Mouse (Mus musculus) large intestine, adult 2 months (tissue): ENCODE data around the gene Uqcr11. TPM values are rescaled to one million over a fixed set of nuclear protein-coding genes. Genes with fewer than 3 reads are reported as not detected.

Source experiments
- DNase-seq: peaks from one replicate; pipeline ENCODE4 v3.0.0-alpha.2; 2012; ENCODE audit warnings: low read depth, low spot score
- WGBS: fragments of 180-500 bp; shearing (Covaris S2); methylation state at CpG from one replicate; pipeline ENCODE4 v1.1.7; 2018; 5-methylcytosine and 5-hydroxymethylcytosine counted together
- polyA plus RNA-seq: library from polyadenylated mRNA; depleted of rRNA; stranded (reverse); fragments of >200 nt; gene quantifications from 2 replicates; pipeline ENCODE4 v1.2.3, GENCODE M21; 2012; rRNA removed

Gene Uqcr11
- polyA plus RNA-seq: 2,454 and 2,475 TPM in 2 replicates

DNA sequence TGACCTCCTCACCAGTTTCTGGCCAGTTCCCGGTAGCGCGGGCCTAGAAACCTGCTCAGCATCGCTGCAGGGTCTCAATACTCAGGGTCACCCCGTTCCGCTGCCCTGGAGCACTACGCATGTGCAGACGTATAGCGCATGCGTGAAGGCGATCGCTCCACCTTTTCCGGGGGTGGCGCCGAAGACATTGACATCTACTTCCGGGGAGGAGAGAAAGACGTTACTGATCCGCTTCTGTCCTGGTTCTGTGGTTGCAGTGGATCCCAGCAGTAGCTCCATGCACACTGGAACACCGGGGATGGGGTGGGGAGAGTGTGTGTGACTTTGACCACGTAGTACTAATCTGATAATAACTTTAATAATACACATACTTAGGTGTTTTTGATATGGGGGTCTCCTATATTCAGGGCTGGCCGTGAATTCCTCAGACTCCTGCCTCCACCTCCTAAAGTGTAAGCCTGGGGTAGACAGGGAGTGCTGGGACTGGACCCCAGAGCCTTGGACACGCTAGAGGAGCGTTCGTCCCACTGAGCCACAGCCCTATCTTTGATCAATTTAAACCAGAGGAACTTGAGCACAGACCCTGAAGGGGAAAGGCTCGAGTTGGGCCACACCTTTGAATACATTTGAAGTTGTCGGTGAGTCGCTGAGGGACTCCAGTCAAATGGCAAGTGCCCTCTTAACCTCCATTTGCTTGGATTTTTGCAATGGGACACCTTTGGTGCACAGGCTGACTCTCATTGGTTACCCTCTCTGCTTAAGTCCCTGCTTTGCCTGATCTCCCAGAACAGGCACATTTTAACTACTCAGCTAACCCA lies at the start of gene Uqcr11:
Gene Uqcr11 (minus strand): TSS at position 147 of the 818 bp plus-strand sequence.
- peak; percentile 78 for DNase-seq
- under 1% methylated on average over 27 of the region's 27 CpGs for WGBS

DNA sequence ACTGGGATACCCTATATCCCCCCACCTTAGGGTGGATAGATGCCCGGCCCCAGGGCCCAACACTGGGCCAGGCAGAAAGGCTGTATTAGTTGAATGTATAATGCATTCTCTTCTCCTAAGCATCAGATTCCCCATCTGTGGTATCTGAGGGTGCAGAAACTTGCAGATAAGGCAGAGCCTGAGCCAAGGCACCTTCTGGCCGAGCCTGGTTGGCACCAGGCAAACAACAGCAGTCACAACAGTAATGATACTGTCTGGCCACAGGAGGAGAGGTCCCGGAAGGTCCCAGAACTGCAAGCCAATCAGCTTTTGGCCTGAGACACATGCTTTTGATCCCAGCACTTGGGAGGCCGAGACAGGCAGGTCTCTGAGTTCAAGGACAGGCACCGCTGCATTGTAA lies 49.1 kb upstream of the Uqcr11 start:
- 72% methylated on average over 5 of the region's 5 CpGs for WGBS
- DNase-seq: no peak

DNA sequence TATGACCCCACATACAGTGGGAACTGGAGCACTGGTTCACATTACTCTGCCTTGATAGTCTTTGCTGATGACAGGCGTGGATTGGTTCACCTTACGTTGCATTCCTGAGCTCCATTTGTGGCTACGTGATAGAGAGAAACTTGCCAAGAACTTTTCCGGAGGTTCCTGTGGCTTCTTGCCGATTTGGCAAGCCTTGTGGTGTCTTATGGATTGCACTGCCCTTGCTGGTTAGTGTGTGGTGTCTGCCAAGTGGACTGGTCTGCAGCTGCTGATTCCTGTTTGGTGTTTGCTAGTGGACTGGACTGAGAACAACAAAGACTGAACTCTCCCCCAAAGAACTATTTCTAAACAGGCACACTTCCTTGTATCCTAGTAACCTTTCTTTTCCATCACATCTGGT lies 48.2 kb upstream of the Uqcr11 start:
- DNase-seq: no peak
- WGBS: 83% methylated on average over 5 of the region's 5 CpGs

DNA sequence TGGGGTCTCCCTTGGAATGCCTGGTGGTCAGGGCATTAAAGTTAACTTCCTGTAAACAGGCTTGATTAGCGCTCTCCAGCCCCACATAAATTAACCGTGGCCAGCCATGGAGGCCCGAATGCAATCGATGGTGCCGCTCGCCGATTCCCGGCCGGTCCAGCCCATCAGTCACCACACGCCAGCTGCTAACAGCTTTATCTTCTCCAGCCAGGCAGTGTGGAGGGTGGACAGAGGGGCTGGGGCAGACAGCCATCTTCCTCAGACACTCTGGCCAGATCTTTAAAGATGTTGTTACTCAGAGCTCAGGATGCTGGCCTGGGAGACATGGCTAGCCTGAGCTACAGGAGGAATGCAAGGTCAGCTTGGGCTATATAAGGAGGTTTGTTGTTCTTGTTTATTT lies 47.0 kb upstream of the Uqcr11 start:
- WGBS: 62% methylated on average over 10 of the region's 10 CpGs
- DNase-seq: no peak

DNA sequence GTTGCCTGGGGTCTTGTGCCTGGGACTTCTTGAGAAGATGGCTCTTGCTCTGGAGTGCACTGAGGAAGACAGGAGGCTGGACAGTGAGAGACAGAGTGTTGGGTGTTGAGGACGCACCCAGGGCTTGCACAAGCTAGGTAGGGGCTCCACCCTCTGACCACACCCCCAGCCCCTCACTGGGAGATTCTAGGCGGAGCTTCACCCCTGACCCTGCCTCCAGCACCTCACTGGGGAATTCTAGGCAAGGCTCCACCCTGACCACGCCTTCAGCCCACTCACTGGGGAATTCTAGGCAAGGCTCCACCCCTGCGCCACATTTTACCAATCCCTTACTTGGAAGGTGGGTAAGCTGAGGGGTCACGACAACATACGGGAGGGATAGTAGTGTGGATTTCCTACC lies 44.0 kb upstream of the Uqcr11 start:
- WGBS: 9% methylated on average over 6 of the region's 6 CpGs

DNA sequence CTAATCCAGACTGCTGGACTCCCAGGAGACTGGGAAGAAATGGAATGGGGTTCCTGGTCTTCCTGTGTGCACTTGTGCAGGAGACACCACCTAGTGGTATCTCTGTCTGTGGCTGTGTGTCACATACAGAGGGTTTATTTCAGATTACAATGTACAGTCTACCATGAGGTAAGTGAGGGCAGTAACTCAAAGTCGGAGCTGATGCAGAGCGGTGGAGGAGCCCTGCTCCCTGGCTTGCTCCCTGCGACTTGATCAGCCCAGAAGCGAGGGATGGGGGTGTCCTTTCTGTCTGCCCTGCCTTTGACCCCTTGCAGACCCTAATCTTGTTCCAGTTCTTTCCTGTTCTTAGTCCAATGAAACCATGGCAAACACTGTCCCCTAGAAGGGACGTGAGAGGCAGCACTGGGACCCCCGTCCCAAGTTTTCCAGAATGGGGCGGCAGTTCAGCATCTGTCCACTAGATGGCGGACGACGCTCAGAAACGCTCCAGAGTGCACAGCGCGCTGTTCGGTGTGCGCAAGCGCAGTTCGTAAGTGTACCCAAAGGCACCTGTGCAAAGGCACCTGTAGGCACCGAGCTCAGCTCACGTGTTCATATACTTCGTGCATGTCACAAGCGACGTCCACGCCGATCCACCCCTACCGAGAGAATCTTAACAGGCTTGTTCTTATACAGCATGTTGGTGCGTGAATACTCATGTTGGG lies 39.4 kb upstream of the Uqcr11 start:
- DNase-seq: peak; percentile 59
- 8% methylated on average over 26 of the region's 26 CpGs for WGBS

More for the DNA sequence above, 44.0 kb upstream of the Uqcr11 start:
- DNase-seq: no peak

DNA sequence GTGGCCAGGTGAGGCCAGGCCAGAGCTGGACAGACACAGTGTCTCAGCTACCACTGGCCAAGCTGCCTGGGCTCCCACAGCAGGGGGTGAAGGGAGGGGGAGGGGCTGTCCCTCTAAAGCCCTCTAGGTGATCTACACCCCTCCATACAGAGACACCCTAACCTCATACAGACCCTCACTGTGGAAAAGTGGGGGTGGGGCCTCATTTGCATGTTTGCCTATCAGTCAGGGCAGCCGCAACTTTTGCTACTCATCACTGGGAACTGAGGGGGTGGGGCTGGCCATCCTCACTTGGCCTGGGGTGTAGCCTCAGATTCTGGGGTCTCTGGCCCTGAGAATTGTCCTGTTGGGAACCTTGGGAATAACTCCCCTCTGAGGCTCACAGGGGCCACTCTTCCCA lies 38.4 kb upstream of the Uqcr11 start:
- WGBS: 79% methylated on average over 1 of the region's 1 CpGs
- no peak for DNase-seq

DNA sequence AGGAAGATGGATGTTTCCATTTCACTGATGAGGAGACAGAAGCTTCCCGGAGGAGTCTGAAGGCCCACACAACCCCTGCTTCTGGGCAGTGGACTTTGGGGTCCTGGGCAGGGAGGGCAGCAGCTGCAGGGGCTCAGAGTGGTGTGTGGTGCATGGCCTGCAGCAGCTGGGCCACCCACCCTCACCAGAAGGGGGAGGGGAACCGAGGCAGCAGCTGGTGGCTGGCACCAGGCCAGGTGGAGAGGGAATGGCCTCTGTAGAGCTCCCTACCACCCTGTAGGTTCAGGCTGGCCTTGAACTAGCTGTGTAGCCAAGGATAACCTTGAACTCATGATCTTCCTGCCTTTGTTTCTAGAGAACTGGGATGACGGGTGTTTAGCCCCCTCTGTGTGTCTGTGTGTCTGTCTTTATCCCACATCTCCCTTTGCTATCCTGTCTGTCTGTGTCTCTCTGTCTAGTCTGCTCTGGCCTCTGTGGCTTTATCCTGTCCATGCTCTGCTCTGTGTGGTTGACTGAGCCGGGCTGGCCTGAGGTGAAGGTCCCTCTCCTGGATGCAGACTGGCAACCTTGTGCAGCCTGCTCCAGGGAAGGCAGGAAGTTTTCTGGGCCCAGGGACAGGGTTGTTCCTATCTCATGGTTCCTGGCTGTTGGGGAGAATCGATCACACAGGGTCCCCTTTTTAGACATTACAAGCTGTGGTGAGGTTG lies 37.9 kb upstream of the Uqcr11 start:
- no peak for DNase-seq
- 51% methylated on average over 5 of the region's 5 CpGs for WGBS

DNA sequence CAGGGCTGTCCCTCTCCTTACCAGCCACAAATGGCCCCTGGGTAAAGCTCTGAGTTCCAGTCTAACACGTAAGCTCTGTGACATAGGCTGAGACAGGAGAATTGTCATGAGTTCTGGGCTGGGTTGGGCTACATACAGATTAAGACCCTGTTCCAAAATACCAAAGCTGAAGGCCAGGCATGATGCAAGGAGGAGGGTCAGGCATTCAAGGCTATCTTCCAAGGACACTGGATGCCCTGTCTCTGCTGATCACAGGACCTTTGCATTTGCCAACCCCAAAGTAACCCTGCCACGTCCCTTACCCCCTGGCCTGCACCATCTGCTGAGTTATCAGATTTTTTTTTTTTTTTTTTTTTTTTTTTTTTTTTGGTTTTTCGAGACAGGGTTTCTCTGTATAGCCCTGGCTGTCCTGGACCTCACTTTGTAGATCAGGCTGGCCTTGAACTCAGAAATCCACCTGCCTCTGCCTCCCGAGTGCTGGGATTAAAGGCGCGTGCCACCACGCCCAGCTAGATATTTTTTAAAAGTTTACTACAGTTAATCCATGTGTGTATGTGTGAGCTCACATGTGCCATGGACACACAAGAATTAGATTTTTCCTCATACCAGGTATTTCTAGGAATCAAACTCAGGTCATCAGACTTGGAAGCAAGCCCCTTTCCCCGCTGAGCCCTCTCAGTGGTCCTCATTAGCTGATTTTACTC lies 37.1 kb upstream of the Uqcr11 start:
- no peak for DNase-seq
- WGBS: 81% methylated on average over 8 of the region's 8 CpGs

DNA sequence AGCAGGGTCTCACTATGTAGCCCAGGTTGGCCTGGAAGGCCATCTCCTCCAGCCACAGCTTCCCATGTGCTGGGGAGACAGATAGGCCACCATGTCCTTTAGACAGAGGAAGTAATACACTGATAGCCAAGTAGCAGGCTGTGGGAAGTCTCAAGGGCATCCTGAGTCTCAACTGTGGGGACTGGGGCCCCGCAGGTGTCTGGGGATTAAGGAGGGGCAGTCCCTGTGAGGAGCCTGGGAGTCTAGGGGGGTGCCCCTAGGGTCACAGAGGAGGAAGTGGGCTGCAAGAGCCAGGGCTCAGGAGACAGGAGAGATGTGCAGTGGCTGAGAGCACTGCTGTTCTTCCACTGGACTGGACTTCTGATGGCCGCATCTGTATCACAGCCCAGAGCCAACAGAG lies 36.4 kb upstream of the Uqcr11 start:
- 60% methylated on average over 2 of the region's 2 CpGs for WGBS
- DNase-seq: no peak

DNA sequence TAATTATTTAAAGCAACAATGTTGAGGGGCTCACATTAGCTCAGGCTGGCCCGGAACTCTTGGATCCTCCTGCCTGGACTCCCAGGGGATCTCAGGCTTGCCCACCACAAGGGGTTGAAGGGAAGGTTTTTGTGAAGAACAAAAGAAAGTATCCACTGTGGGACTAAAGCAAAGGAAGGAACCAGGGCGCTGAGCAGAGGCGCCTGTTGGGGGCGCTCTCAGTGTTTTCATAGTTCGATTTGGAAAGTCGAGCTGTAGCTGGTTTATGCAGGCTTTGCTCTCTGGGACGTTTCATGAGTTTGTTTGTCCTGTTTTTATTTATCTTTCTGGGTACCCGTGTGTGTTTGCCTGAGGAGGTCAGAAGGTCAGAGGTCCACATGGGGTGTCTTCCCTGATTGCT lies 35.0 kb upstream of the Uqcr11 start:
- WGBS: 65% methylated on average over 8 of the region's 8 CpGs
- DNase-seq: no peak

DNA sequence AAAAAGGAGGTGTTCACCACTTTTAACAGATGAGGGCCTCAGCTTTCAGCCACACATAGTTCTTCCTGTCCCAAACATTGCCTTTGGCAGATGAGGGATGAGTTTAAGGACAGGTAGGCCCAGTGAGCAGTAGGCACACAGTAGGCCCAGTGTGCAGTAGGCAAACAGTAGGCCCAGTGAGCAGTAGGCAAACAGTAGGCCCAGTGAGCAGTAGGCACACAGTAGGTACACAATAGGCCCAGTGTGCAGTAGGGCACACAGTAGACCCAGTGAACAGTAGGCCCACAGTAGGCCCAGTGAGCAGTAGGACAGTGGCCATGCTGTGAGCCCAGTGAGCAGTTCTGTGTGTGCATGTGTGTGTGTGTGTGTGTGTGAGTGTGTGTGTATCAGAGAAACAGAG lies 33.4 kb upstream of the Uqcr11 start:
- no peak for DNase-seq

DNA sequence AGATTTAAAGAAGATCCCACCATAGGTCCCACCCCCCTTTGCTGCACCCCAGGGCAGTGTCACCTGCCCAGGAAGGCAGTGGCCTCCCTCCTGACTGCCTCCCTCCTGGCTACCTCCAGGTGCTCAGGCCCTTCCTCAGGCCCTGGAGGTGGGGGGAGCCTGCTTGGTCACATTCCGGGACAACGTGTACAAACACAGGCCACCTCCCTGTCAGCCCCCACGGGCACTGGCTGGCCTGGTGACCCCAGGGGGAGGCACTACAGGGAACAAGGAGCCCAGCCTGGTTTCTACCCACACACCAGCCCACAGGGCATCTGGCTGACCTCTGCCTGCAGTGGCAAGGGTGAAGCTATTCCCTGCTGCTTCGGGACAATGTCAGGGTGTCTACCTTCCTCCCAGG lies 31.3 kb upstream of the Uqcr11 start:
- 53% methylated on average over 4 of the region's 4 CpGs for WGBS
- no peak for DNase-seq

DNA sequence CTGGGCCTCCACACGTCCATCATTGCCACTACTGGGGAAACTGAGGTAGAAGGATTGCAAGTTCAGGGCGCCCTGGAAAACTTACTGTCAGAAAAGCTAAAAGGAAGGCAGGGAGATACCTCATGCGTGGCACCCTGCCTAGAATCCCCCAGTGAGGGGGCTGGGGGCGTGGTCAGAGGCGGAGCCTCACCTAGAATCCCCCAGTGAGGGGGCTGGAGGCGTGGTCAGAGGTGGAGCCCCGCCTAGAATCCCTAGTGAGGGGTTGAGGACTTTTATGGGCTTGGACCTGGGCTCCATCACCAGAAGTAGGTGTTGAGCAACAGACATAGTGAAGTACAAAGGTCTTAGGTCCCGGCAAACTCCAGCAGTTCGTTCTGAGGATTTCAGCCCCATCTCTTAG lies 29.6 kb upstream of the Uqcr11 start:
- WGBS: 5% methylated on average over 9 of the region's 9 CpGs
- DNase-seq: no peak

DNA sequence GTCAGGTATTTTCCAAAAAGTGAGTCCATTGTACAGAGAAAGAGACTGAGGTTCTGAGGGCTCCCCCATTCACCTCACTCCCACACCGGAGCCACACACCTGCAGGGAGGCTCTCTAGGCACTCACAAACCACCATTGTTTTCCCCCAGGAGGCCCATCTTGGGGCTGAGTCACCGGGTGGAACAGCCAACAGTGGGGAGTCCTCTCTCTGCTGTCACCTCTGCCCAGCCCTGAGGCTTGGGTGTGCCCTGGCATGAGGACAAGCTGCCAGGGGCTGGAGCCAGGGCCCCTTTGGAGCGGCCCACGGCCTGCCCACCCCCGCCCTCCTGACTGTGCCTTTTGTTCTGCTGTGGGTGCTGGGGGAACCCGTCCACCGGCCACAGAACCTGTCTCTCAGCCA lies 29.1 kb upstream of the Uqcr11 start:
- 17% methylated on average over 7 of the region's 7 CpGs for WGBS
- DNase-seq: peak; percentile 55

DNA sequence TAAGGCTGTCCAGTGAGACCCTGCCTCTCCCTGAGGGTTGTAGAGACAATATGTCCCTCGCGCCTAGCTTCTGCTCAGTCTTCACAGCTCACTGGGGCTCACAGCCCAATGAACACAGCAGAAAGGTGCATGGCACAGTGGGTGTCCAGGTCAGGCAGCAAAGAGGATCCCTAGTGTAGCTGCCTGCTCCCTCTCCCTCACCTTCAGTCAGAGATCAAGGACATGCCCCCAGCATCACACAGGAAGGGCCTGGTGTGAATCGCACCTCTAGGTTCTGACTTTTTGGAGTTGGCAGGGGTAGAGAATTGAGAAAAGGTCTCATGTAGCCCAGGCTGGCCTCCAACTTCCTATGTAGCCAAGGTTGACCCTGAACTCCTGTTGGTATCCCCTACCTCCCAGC lies 28.2 kb upstream of the Uqcr11 start:
- WGBS: 69% methylated on average over 3 of the region's 3 CpGs
- no peak for DNase-seq

DNA sequence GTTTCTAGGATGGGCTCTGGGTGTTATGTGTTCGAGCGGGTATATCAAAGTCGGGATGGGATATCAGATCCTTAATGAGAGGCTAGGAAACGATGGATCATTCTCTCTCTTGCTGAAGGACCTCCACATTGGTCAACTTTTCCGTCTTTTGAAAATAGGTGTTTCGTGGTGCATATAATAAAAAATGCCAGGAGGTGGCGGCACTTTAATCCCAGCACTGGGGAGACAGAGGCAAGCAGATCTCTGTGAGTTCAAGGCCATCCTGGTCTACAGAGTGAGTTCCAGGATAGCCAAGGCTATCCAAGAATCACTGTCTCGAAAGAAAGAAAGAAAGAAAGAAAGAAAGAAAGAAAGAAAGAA lies 27.6 kb upstream of the Uqcr11 start:
- WGBS: 9% methylated on average over 8 of the region's 8 CpGs
- DNase-seq: no peak

DNA sequence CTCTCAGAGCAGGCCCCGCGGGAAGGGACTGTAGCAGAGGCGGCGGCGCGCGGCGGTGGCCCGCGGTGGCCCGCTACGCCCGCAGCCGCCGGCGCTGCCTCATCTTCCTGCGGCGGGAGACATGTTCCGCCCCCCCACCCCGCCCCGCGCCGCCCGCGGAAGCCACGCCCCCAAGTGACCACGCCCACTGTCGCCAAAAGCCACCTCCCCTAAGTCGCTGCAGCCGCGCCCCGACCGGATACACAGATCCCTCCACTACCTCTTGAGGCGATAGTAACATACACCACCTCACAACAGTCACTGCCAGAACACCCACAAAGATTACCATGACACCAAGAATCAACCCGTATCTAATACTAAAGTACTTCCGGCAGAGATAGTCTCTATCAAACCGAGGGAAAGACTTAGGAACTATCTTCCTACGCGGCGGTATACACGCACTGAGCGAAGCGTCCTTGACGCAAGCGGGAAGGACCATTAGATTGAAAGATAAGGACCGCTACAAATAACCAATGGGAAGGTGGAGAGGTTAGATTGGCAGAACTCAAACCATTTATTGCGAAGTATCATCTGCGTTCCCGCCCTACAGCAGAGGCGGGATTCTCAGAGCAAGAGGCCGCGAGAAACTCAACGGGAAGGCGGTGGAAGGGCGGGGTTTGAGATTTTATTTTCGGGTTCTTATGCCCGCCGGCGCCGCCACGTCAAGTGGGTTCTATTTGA lies 27.0 kb upstream of the Uqcr11 start, which contains the start of gene Tcf3:
Gene Tcf3 (minus strand): TSS at position 135 of the 720 bp plus-strand sequence.
- WGBS: under 1% methylated on average over 61 of the region's 61 CpGs
- peak; percentile 96 for DNase-seq

DNA sequence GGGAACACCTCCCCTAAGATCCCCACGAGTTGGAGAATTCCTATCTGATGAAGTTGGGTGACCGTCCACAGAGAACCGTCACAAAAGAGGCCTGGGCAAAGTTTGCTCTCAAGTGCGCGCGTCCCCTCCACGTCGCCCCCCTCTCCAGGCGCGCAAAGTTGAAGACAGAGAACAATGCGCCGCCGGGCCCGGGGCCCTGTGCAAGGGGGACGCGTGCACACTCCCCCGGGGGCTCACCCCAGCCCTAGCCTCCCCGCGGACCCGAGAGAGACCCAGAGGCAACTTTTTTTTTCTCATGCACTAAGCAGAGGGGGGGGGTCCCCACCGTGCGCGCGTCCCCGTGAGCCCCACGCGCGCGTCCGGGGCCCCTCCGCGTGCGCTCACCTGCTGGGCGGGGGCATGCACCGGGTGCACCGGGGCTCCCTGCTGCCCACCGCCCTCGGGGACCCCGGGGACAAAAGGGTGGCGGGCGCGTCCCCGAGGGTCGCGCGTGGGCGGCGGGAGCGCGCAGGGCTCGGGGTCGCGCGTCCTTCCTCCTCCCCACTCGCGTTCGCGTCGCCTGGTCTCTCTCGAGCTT lies 26.4 kb upstream of the Uqcr11 start:
- DNase-seq: no peak
- 1% methylated on average over 58 of the region's 60 CpGs for WGBS
